Mouse (Mus musculus) urinary bladder, adult 2 months (tissue): ENCODE results near the gene Rnh1. TPM values are rescaled to one million over a fixed set of nuclear protein-coding genes. Genes with fewer than 3 reads are reported as not detected.

ENCODE experiments used
- polyA plus RNA-seq: library from polyadenylated mRNA; depleted of rRNA; stranded (reverse); fragments of >200 nt; gene quantifications from 2 replicates; pipeline ENCODE4 v1.2.3, GENCODE M21; 2012; rRNA removed

The Rnh1 gene
- polyA plus RNA-seq, 1 experiment: 135 TPM

Other genes with a start within 250 kb of the Rnh1 start
- 41.5 and 49.5 TPM in 2 replicates for gene Pgghg, start 231.5 kb downstream of the Rnh1 start, polyA plus RNA-seq
- 1.3 and 1.7 TPM in 2 replicates for gene Ifitm5, start 222.6 kb downstream of the Rnh1 start, polyA plus RNA-seq
- gene Gm45717, start 216.9 kb downstream of the Rnh1 start, polyA plus RNA-seq: not detected in 2 replicates
- gene Ifitm2, start 216.9 kb downstream of the Rnh1 start, polyA plus RNA-seq: 860 and 924 TPM in 2 replicates
- gene Ifitm1, start 205.6 kb downstream of the Rnh1 start, polyA plus RNA-seq: 240 and 346 TPM in 2 replicates
- gene Ifitm3, start 162.1 kb downstream of the Rnh1 start, polyA plus RNA-seq: 596 and 696 TPM in 2 replicates
- 7.5 and 8.8 TPM in 2 replicates for gene Ifitm6, start 154.9 kb downstream of the Rnh1 start, polyA plus RNA-seq
- not detected in 2 replicates for gene Gm17387, start 143.7 kb downstream of the Rnh1 start, polyA plus RNA-seq
- gene B4galnt4, start 111.8 kb downstream of the Rnh1 start, polyA plus RNA-seq: 0.45 and 0.55 TPM in 2 replicates
- 26.5 and 27.7 TPM in 2 replicates for gene Pkp3, start 94.6 kb downstream of the Rnh1 start, polyA plus RNA-seq
- 13.8 and 15.0 TPM in 2 replicates for gene Sigirr, start 72.3 kb downstream of the Rnh1 start, polyA plus RNA-seq
- 7.5 and 13.7 TPM in 2 replicates for gene Ano9, start 55.1 kb downstream of the Rnh1 start, polyA plus RNA-seq
- 25.6 and 27.7 TPM in 2 replicates for gene Ptdss2, start 50.5 kb downstream of the Rnh1 start, polyA plus RNA-seq
- 114 and 129 TPM in 2 replicates for gene Hras, start 21.1 kb upstream of the Rnh1 start, polyA plus RNA-seq
- 5.2 and 5.8 TPM in 2 replicates for gene Lrrc56, start 21.3 kb upstream of the Rnh1 start, polyA plus RNA-seq
- 8.4 and 11.6 TPM in 2 replicates for gene Lmntd2, start 41.2 kb upstream of the Rnh1 start, polyA plus RNA-seq
- 97.6 and 157 TPM in 2 replicates for gene Rassf7, start 43.0 kb upstream of the Rnh1 start, polyA plus RNA-seq
- 16.4 and 30.4 TPM in 2 replicates for gene Phrf1, start 55.9 kb upstream of the Rnh1 start, polyA plus RNA-seq
- 21.2 and 23.3 TPM in 2 replicates for gene Irf7, start 93.6 kb upstream of the Rnh1 start, polyA plus RNA-seq
- gene Cdhr5, start 103.9 kb upstream of the Rnh1 start, polyA plus RNA-seq: 0.07 TPM in 1 of 2 replicates, not detected in the other
- gene Sct, start 106.3 kb upstream of the Rnh1 start, polyA plus RNA-seq: 0.41 and 1.3 TPM in 2 replicates
- 0.06 and 0.21 TPM in 2 replicates for gene Drd4, start 119.1 kb upstream of the Rnh1 start, polyA plus RNA-seq
- 14.6 and 22.8 TPM in 2 replicates for gene Deaf1, start 154.8 kb upstream of the Rnh1 start, polyA plus RNA-seq
- gene Tmem80, start 154.9 kb upstream of the Rnh1 start, polyA plus RNA-seq: 34.1 and 42.5 TPM in 2 replicates
- 79.7 and 109 TPM in 2 replicates for gene Eps8l2, start 166.0 kb upstream of the Rnh1 start, polyA plus RNA-seq
- 269 and 320 TPM in 2 replicates for gene Taldo1, start 219.3 kb upstream of the Rnh1 start, polyA plus RNA-seq
- 48.3 and 59.2 TPM in 2 replicates for gene Gatd1, start 241.3 kb upstream of the Rnh1 start, polyA plus RNA-seq